Comparison of ENCODE assay signal across 24 mouse cellular contexts in genomic region chr10:13560014-13560674, GRCm38 (mm10). TPM values are rescaled to one million over a fixed set of nuclear protein-coding genes. Genes with fewer than 3 reads are reported as not detected.
DNase-seq lines count a peak whose midpoint lies in the region; ATAC-seq lines count a peak whose summit lies in the region.
"Had no signal": no experiment of that assay in that cellular context is flagged by ENCODE, and none has a peak within 500 bp of the region (broad histone marks: within the 10 kb centered on the region; RNA-seq: fewer than 3 reads in every experiment).

No protein-coding gene starts in this region.

- ATAC-seq in limb, embryonic 11.5 days (ENCODE audit: insufficient number of reproducible peaks, low FRiP score, low TSS enrichment, low read depth), result no peak
- ATAC-seq in common myeloid progenitor, adult 5-6 weeks (replicated peaks; ENCODE audit: low read depth, poor library complexity, severe bottlenecking), result peak; percentile 80
- ATAC-seq: activated CD4-positive, CD25-positive, alpha-beta regulatory T cell, adult 4 months; forebrain, embryonic 14.5 days; forebrain, postnatal 0 days had no signal

- H3K27ac ChIP-seq in limb, embryonic 11.5 days (replicated peaks; ENCODE audit: low read depth, low read length), result no peak overlapping the region
- H3K27ac ChIP-seq in limb, embryonic 10.5 days, result no peak overlapping the region
- H3K27ac ChIP-seq: embryonic facial prominence, embryonic 12.5 days; embryonic facial prominence, embryonic 15.5 days; gastrocnemius, adult 2 months; heart, embryonic 13.5 days; hindbrain, embryonic 14.5 days had no signal

- peak; percentile 3 for DNase-seq in limb, embryonic 11.5 days (ENCODE audit: low spot score)
- no peak for DNase-seq in limb, embryonic 10.5 days (ENCODE audit: low spot score)
- DNase-seq in layer of hippocampus, postnatal 25 days (ENCODE audit: extremely low spot score in 1 of 2, low spot score in 1 of 2), result no peak
- DNase-seq in adrenal gland, adult (ENCODE audit: inconsistent age in 2 of 2, low spot score in 1 of 2), result no peak
- DNase-seq in urinary bladder, postnatal 10 days (ENCODE audit: low spot score), result no peak
- DNase-seq: adrenal gland, postnatal 10 days; adrenal gland, postnatal 36 days; cerebellum, adult 18-20 months; cerebellum, adult 9-10 months; cerebellum, postnatal 14 days; forebrain, postnatal 0 days; gastrocnemius, adult 2 months; gastrocnemius, postnatal 14 days; heart, adult 18-20 months; heart, postnatal 14 days; heart, postnatal 4 days had no signal

- H3K27me3 ChIP-seq in limb, embryonic 11.5 days (ENCODE audit: control insufficient read depth, insufficient read depth, low read length), result no peaks in the 10 kb centered on the region
- no peaks in the 10 kb centered on the region for H3K27me3 ChIP-seq in limb, embryonic 10.5 days (ENCODE audit: low read depth, poor library complexity, severe bottlenecking)
- no peaks in the 10 kb centered on the region for H3K27me3 ChIP-seq in megakaryocyte, embryonic 14.5 days (replicated peaks)
- H3K27me3 ChIP-seq: embryonic facial prominence, embryonic 12.5 days; embryonic facial prominence, embryonic 15.5 days; heart, embryonic 13.5 days had no signal

- H3K4me3 ChIP-seq in limb, embryonic 11.5 days (ENCODE audit: low read depth, low read length), result no peak overlapping the region
- H3K4me3 ChIP-seq in limb, embryonic 10.5 days, result no peak overlapping the region
- H3K4me3 ChIP-seq in megakaryocyte, embryonic 14.5 days (replicated peaks), result peak overlapping the region; percentile 67
- H3K4me3 ChIP-seq: embryonic facial prominence, embryonic 12.5 days; embryonic facial prominence, embryonic 15.5 days; gastrocnemius, adult 2 months; heart, embryonic 13.5 days had no signal

- WGBS in limb, embryonic 11.5 days, result 94% methylated on average over 13 of the region's 13 CpGs
- 94% methylated on average over 13 of the region's 13 CpGs for WGBS in limb, embryonic 10.5 days

- H3K4me2 ChIP-seq in limb, embryonic 11.5 days (ENCODE audit: low read depth, severe bottlenecking), result no peak overlapping the region
- H3K4me2 ChIP-seq: embryonic facial prominence, embryonic 12.5 days; embryonic facial prominence, embryonic 15.5 days; heart, embryonic 13.5 days; hindbrain, embryonic 14.5 days had no signal

- H3K9ac ChIP-seq in limb, embryonic 11.5 days (ENCODE audit: low read length), result no peak overlapping the region
- H3K9ac ChIP-seq: embryonic facial prominence, embryonic 12.5 days; embryonic facial prominence, embryonic 15.5 days; forebrain, postnatal 0 days; heart, embryonic 13.5 days; hindbrain, embryonic 14.5 days had no signal

- H3K36me3 ChIP-seq in limb, embryonic 11.5 days (ENCODE audit: control insufficient read depth, insufficient read depth, low read length), result peaks cover 4% of the 10 kb centered on the region; the same call in 1 of the 2 replicates
- H3K36me3 ChIP-seq in limb, embryonic 10.5 days, result peaks cover 34% of the 10 kb centered on the region
- peaks cover 72% of the 10 kb centered on the region for H3K36me3 ChIP-seq in megakaryocyte, embryonic 14.5 days (replicated peaks; ENCODE audit: low read length)

- H3K4me1 ChIP-seq in limb, embryonic 11.5 days (ENCODE audit: control insufficient read depth, insufficient read depth, low read length), result no peaks in the 10 kb centered on the region
- H3K4me1 ChIP-seq in limb, embryonic 10.5 days, result peaks cover 8% of the 10 kb centered on the region; the same call in 1 of the 2 replicates
- no peaks in the 10 kb centered on the region for H3K4me1 ChIP-seq in megakaryocyte, embryonic 14.5 days
- H3K4me1 ChIP-seq: embryonic facial prominence, embryonic 12.5 days had no signal

- H3K9me3 ChIP-seq in limb, embryonic 11.5 days (ENCODE audit: control insufficient read depth, low read length), result no peaks in the 10 kb centered on the region
- H3K9me3 ChIP-seq in limb, embryonic 10.5 days (replicated peaks), result no peaks in the 10 kb centered on the region
- H3K9me3 ChIP-seq in megakaryocyte, embryonic 14.5 days, result no peaks in the 10 kb centered on the region
- H3K9me3 ChIP-seq: embryonic facial prominence, embryonic 12.5 days; embryonic facial prominence, embryonic 15.5 days; heart, embryonic 13.5 days had no signal

RNA-seq across cellular contexts. Expression of gene Pex3, which starts 7.2 kb away (rescaled TPM):
- 27.2 and 28.1 TPM in 2 replicates for polyA plus RNA-seq in limb, embryonic 11.5 days (2014; fragmentation: Nextera tagmentation; extraction: Ambion mirVana)
- 16.5 and 18.7 TPM in 2 replicates for polyA plus RNA-seq in limb, embryonic 10.5 days (2016; fragmentation: Nextera tagmentation; extraction: Ambion mirVana)
- 15.4 and 23.3 TPM in 2 replicates for total RNA-seq in common myeloid progenitor, adult 5-6 weeks (2017)
- 3.0 and 7.9 TPM in 2 replicates for polyA plus RNA-seq in megakaryocyte, embryonic 14.5 days (2012; ENCODE audit: insufficient read depth, low replicate concordance)
- total RNA-seq in layer of hippocampus, postnatal 25 days (2021), result 10 to 100 TPM; 26.0 to 30.3 TPM

RNA-seq across cellular contexts. Expression of gene Adat2, which starts 7.5 kb away (rescaled TPM):
- 4.3 and 4.9 TPM in 2 replicates for polyA plus RNA-seq in limb, embryonic 11.5 days (2014; fragmentation: Nextera tagmentation; extraction: Ambion mirVana)
- 5.3 and 6.6 TPM in 2 replicates for polyA plus RNA-seq in limb, embryonic 10.5 days (2016; fragmentation: Nextera tagmentation; extraction: Ambion mirVana)
- total RNA-seq in common myeloid progenitor, adult 5-6 weeks (2017), result 2.7 TPM in 2 replicates
- 1.3 TPM in 1 of 2 replicates, not detected in the other for polyA plus RNA-seq in megakaryocyte, embryonic 14.5 days (2012; ENCODE audit: insufficient read depth, low replicate concordance)
- total RNA-seq in layer of hippocampus, postnatal 25 days (2021), result 1 to 10 TPM; 8.1 to 8.9 TPM
